Mouse (Mus musculus): ENCODE results near the gene Dpysl4. TPM values are rescaled to one million over a fixed set of nuclear protein-coding genes. Genes with fewer than 3 reads are reported as not detected.

Gene Dpysl4
- total RNA-seq, 2 experiments from 2014 or later, result not detected

GRCm38 (mm10) chr7:139094761-139095160 lies 9.0 kb downstream of the Dpysl4 start:
- ATAC-seq (replicated peaks; ENCODE audit: low FRiP score, poor library complexity, severe bottlenecking), result no peak

- ATAC-seq (replicated peaks; ENCODE audit: low FRiP score, poor library complexity, severe bottlenecking), result no peak
Observed at GRCm38 (mm10) chr7:139095282-139095681, 9.5 kb downstream of the Dpysl4 start.

GRCm38 (mm10) chr7:139096399-139096798 lies 10.6 kb downstream of the Dpysl4 start:
- ATAC-seq (replicated peaks; ENCODE audit: low FRiP score, poor library complexity, severe bottlenecking), result no peak

GRCm38 (mm10) chr7:139100531-139101095 lies 14.8 kb downstream of the Dpysl4 start:
- ATAC-seq (replicated peaks; ENCODE audit: low FRiP score, poor library complexity, severe bottlenecking), result no peak

- no peak for ATAC-seq (replicated peaks; ENCODE audit: low FRiP score, poor library complexity, severe bottlenecking)
Observed at GRCm38 (mm10) chr7:139101286-139101804, 15.5 kb downstream of the Dpysl4 start.

DNA sequence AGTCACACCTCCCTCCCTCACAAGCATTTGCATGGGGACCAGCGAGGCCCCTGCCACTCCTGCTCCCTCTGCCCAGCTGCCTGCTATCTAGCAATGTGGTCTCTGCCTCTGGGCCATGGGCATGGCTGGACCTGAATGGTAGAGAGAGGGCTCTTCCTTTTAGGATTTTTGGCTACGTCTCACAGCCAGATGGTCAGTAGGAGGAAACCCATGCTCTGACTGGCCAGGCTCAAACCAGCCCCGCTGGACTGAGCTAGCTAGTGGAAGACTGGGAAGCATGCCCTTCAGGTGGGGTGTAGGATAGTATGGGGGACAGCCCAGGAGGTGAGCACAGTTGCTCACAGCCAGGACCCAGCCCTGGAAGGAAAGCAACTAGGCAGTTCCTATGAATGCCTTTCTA lies 16.0 kb downstream of the Dpysl4 start:
- no peak for ATAC-seq (replicated peaks; ENCODE audit: low FRiP score, poor library complexity, severe bottlenecking)

DNA sequence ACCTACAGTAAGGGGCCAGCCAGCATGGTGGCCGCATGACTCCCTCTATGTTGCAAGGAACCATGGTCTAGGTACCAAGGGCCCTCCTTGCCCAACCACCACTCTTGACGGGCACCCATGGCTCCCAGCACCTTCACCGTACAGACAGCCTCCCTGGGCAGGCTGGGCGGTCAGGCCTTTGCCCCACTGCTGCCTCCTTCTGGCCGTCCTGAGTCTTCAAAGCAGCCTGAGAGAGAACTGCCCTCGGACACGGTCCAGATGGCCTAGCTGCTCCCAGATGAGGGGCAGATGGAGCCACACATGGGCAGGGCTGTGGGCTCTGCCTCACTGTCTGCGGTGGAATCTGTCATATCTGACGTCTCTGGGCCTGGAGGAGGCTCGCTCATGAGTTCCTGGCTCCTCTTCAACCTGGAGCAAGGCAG lies 18.2 kb downstream of the Dpysl4 start:
- no peak for ATAC-seq (replicated peaks; ENCODE audit: low FRiP score, poor library complexity, severe bottlenecking)

- ATAC-seq (replicated peaks; ENCODE audit: low FRiP score, poor library complexity, severe bottlenecking), result no peak
Observed at GRCm38 (mm10) chr7:139105076-139105475, 19.3 kb downstream of the Dpysl4 start.

DNA sequence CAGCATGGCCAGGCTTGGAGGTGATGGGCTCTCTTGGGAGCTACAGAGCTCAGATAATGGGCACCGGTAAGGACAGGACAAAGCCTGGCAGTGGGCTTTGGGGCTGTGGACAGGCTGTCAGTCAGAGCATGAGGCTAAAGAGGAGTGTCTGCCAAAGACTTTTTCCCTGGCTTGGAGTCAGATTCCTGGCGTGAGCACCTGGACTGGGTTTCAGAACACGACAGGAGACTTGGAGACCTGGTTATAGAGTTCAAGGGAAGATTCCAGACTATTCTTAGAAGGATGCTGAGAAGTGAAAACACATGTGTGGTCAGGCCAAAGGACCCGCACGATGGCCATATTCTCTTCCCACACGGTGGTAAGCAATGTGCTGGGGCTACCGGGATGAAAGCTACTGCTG lies 19.9 kb downstream of the Dpysl4 start:
- no peak for ATAC-seq (replicated peaks; ENCODE audit: low FRiP score, poor library complexity, severe bottlenecking)

- ATAC-seq (replicated peaks; ENCODE audit: low FRiP score, poor library complexity, severe bottlenecking), result no peak
Observed at GRCm38 (mm10) chr7:139107908-139108650, 22.3 kb downstream of the Dpysl4 start.

DNA sequence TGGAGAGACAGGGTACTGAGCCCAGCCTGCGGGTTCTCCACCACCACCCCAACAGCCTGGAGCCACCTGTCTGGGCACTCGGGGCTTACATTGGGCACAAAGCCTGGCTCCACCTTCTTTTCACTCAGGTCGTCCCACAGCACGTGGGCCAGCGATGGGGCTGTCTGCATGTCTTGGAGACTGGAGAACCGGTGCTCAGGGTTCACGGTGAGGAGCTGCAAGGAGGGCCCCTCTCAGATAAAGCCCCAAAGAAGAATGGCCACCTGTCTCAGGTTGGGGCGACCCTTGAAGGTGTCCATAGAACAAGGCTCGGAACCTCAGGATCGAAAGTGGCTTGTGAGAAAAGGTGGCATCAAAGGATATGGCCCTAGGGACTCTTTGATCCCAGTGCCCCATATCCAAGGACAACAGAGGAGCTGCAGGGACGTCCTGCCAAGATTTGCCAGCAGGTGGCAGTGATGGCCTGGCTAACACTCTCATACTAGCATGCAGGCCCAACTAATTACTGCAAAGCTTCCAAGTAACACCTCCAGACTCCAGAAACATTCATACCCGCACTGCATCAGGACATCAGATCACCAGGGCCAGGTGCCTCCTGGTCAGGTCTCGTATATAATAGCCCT lies 33.5 kb downstream of the Dpysl4 start:
- no peak for ATAC-seq (replicated peaks; ENCODE audit: low FRiP score, poor library complexity, severe bottlenecking)

DNA sequence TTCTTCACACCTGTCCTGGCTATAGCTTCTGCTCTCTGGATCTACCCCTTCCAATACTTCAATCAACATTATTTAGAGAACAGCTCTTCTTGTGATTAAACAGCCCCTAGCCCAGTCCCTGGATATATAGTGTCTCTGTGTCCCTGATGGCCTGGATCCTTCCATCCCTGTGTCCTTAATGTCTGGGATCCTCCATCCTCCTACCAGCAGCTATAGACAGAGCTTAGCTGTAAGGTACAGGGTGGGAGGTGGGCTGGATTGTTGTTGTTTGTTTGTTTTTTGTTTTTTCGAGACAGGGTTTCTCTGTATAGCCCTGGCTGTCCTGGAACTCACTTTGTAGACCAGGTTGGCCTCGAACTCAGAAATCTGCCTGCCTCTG lies 34.0 kb downstream of the Dpysl4 start:
- no peak for ATAC-seq (replicated peaks; ENCODE audit: low FRiP score, poor library complexity, severe bottlenecking)

GRCm38 (mm10) chr7:139125881-139126280 lies 40.1 kb downstream of the Dpysl4 start:
- ATAC-seq (replicated peaks; ENCODE audit: low FRiP score, poor library complexity, severe bottlenecking), result no peak

DNA sequence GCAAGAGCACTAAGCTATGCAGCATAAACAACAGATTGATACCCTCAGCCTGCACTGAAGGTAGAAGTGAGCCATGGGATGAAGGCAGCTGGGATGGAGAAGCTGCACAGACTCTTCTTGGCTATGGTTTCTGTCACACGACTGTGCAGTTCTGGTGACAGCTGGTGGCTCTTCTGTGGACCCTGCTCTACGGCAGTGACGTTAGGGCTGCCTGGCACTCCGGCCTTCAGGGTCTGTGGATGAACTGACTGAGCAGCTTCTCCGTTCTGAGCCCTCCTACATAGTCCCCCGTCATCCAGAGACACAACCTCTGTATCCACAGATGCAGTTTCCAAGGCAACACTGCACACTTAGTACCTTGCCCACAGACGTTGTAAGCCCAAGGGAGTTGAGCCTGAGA lies 40.7 kb downstream of the Dpysl4 start:
- no peak for ATAC-seq (replicated peaks; ENCODE audit: low FRiP score, poor library complexity, severe bottlenecking)

DNA sequence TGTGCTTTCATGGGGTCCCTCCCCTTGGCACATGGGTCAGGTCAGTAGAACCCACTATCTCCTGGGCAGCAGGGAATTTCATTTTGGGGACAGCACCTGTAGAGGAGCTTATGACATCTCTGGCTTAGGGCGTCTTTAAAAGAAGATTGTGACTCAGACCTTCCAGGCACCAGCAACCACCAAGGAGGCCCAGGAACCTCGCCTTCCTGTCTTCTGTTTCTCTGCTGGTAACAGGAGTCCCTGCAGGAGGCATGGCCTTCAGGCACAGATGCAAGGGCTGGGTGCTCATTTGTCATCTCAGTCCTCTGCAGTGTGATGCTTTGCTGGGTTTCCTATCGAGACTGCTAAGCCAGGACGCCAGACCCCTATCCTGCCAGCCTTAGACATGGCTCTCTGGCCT lies 43.2 kb downstream of the Dpysl4 start:
- ATAC-seq (replicated peaks; ENCODE audit: low FRiP score, poor library complexity, severe bottlenecking), result no peak

GRCm38 (mm10) chr7:139130361-139130760 lies 44.6 kb downstream of the Dpysl4 start:
- ATAC-seq (replicated peaks; ENCODE audit: low FRiP score, poor library complexity, severe bottlenecking), result no peak

DNA sequence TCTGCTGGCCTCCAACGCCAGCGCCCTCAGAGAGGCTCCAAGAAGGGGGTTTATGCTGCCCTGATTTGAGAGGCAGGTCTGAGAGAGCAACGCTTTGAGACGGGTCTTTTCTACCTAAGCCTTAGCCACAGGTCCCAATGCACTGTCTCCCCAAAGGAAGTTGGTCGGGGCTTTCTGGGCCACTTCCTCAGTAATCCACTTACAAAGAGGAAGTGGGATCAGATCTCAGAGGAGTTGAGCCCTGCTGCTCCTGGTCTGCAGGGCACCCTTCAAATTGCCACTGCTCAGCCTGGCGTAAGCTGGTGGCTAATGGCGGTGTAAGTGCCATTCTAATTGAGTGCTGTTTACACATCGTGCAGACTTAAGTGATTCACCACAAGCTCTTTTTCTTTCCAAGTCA lies 45.7 kb downstream of the Dpysl4 start:
- no peak for ATAC-seq (replicated peaks; ENCODE audit: low FRiP score, poor library complexity, severe bottlenecking)

DNA sequence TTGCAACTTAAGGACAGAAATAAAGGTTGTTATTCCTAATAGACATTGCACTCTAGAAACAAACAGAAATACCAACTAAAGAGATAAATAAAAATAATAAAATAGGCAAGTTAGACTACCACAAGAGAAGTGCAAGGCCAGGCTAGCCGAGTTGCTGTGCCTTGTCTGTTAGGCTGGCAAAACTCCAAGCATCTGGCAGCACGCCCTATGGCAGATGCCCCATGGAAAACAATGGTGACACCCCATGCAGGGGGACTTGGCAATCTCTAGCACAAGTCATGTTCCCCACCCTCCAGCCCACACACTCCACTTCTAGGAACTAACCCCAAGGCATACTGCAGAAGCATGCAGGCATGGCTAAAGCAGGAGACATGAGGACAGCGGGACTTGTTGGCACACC lies 47.6 kb downstream of the Dpysl4 start:
- no peak for ATAC-seq (replicated peaks; ENCODE audit: low FRiP score, poor library complexity, severe bottlenecking)

- ATAC-seq (replicated peaks; ENCODE audit: low FRiP score, poor library complexity, severe bottlenecking), result no peak
Observed at GRCm38 (mm10) chr7:139135236-139135635, 49.4 kb downstream of the Dpysl4 start.

- ATAC-seq (replicated peaks; ENCODE audit: low FRiP score, poor library complexity, severe bottlenecking), result no peak
Observed at GRCm38 (mm10) chr7:139136906-139137491, 51.2 kb downstream of the Dpysl4 start.
